Mouse (Mus musculus): ENCODE measurements around the gene Arid5a.
A peak's percentile ranks its signal among the peaks of the same experiment; 100 is the strongest.

Gene Arid5a

DNA sequence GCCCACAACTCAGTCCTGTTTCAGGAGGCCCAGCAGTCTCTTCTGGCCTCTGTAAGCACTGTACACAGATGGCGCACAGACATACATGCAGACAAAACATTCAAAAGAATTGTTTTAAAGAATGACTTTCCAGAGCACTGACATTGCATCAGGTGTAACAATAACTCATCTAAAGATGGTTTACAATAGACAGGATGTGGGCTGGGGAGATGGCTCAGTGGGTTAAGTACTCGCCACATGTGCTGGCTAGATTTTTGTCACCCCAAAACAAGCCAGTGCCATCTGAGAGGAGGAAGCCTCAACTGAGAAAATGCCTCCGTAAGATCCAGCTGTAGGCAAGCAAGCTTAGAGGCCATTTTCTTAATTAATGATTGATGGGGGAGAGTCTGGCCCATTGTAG is 13.1 kb upstream of the Arid5a start:
- DNase-seq (ENCODE audit: low spot score in 2 of 2): no peak

DNA sequence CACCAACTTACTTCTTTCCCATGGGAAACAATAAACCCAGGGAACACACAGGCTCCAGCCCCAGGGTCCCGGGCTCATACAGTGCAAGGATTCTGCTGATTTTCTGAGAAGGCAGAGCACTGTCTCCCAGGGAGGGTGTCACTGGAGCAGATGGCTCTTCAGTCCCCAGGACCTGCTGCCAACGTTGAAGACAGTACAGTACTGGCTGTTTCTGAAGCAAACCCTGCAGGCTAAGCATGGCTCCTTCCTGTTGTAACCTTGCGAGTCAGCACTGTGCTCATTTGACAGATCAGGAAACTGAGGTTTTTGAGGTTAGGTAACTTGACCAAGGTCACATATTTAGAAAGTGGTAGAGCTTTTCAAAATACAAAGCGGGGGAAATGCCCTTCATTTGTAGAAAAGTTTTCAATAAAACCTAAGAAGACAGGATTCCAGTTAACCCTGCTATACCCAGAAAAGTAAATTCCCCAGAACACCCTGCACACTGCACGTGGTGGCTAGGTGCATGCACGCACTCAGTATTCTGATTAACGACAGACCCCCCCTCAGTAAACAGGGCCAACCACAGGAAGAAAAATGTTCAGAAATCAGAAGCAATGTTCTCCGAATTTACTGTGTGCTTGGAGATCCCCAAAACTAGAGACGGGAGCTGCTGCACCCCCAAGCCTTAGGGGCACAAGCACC is 10.9 kb upstream of the Arid5a start:
- no peak for DNase-seq (ENCODE audit: low spot score in 2 of 2)

DNA sequence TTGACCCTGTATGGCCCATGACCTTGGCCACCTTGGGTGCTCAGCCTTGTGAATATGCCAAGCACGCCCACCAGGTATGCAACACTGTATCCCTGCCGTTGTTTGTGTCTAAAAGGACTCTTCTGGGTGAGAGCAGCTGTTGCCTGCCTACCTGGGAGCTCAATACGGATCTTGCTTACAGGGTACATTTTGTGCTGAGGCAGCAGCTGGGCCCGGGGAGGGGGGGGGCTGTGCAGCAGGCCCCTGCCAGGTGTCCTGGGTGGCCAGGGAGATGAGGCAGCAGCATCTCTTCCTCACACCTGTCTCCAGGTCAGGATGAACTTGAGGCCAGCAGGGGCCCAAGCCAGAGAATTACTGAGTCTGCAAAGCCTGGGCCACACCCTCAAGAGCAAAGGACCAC is 9.4 kb upstream of the Arid5a start:
- no peak for DNase-seq (ENCODE audit: low spot score in 2 of 2)

DNA sequence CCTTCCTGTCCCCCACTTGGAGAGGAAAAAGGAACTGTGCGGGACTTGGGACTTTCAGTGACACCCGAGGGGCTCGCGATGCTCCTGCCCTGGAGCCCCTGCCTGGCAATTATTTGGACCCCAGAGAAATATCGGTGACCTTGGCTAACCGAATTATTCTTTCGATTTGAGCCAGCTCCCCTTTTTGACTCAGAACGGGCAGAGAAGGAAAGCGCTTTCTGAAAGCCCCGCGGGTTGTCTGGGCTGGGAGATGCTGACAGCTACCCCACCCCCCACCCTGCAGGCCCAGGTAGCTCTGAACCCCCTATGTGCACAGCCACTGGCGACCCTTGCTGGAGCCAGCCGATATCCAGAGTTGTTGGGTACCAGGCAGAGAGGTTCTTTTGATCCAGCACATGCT is 8.4 kb upstream of the Arid5a start:
- no peak for DNase-seq (ENCODE audit: low spot score in 2 of 2)

DNA sequence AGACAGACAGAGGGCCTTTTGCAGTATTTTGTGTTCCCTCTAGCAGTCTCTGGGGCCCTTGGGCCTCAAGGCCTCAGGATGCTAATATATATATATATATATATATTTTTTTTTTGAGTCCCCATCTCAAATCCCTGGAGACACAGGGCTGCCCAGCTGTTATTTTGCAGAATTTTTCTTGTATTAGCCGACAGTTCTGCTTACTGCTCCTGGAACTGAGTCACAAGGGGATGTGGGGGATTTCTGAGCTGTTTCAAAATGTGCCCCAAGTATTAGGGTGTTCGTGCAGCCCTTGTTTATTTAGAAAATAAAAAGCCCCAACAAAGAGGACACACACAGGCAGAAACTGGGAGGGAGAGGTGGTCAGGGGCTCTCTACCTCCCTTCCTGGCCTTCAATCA is 7.9 kb upstream of the Arid5a start:
- no peak for DNase-seq (ENCODE audit: low spot score in 2 of 2)

DNA sequence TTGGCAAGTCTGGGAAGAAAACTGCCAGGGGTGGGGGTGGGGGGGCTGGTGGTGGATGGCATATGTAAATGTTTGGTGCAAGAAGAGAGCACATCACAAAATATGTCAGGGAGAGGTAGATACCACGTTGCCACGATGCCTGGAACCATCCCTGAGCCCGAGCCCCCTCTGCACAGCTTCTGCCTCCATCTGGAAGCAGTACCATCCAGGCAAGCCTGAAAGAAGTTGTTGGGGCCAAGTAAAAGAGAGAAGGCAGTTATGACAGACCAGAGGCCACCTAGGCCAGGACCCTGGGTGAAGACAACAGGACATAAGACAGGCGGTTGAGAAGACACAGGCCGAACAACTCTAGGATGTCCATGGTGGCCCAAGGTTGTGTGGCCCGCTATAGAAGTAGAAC is 7.0 kb upstream of the Arid5a start:
- no peak for DNase-seq (ENCODE audit: low spot score in 2 of 2)

DNA sequence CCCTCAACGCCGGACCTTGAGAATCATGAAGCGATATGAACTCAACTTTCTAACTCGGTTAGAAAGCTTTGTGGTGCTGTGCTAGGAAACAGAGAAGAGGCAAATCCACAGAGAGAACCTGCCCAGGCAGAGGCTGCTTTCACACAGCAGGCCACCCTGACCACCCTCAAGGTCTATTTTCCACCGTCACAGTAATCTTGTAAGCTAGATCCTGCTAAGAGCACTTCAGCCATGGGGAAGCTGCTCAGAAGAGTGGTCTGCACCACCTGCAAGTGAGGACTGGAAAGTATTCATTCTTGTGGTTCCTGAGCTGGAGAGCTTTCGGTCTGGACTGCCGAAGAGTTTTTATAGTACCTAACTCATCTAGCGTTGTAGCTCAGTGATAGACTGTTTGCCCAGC is 5.3 kb upstream of the Arid5a start:
- no peak for DNase-seq (ENCODE audit: low spot score in 2 of 2)

DNA sequence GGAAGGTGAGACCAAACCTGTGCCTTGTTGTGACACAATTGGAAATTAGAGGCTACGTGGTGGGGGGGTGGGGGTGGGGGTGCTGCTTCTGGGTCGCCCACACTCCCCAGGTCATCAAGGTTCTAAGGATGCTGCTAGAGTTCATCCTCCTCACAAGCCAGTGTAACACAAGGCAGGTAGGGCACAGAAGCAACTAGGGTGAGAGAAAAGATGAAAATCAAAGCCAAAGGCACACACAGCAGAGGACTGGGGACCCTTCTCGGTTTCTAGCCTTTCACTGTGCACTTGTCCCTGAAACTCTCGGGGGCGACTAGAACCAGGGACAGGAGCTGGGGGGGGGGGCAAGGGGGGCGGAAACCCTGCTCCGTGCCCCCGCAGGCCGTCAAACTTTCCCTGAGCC is 4.6 kb upstream of the Arid5a start:
- no peak for DNase-seq (ENCODE audit: low spot score in 2 of 2)

DNA sequence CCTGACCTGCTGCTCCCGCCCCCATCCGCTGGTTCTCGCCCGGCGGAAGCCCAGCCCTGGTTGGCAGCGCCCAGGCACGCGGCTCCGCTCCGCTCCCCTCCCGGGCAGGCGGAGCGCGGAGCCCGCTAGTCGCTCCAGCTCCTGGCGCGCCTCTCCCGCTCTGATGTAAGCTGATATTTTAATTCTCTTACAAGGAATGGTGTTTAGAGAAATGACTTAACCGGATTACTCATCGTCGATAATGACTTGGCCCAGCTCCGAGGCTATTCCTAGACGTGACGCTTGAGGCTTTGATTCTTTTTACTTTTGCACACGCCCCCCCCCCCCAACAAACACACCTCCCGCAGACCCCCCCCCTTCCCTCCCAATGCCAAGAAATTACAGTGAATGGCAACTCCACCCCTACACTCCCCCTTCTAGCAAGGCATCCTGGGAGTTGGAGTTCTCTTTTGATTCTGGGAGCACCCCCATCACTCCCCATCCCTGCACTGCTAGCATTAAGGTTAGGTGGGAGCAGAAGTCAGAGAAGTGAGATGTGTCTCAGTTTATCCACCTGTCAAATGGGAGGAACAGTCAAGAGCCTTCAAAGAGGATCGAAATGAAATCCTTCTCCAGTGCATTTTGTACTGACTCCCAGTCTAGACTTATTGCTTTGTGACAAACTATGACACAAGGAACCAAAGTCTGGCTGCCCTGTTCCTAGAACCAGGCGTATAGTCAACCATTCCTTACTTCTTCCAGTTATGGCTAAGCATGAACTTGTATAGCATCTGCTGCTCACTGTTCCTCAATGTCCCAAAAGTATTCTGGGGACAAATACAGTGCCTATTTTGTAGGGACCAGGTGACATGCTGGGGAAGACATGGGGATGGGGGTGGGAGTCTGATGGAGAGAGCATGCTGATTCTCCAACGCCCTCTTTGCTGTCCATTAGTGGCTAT is 3.9 kb upstream of the Arid5a start:
- DNase-seq (ENCODE audit: low spot score in 2 of 2): peak in 1 of 2 experiments; percentile 24

DNA sequence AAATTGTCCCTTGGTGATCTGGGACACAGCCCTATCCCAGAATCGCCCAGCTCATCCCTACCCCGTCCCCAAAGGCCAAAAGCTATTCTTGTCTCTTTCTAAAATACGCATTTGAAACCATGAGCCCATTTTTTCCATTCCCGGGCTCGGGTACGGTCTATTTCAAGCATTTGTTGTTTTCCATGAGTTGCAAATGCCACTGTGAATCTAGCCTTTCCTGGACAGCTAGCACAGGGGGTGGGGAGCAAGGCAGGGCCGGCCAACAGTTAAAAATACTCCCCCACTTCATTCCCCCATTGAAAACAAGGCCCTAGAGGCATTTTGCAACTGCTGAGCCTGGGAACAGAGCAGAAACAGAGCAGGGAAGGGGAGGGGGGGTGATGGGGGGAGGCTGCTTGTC is 2.8 kb upstream of the Arid5a start:
- DNase-seq (ENCODE audit: low spot score in 2 of 2): no peak

DNA sequence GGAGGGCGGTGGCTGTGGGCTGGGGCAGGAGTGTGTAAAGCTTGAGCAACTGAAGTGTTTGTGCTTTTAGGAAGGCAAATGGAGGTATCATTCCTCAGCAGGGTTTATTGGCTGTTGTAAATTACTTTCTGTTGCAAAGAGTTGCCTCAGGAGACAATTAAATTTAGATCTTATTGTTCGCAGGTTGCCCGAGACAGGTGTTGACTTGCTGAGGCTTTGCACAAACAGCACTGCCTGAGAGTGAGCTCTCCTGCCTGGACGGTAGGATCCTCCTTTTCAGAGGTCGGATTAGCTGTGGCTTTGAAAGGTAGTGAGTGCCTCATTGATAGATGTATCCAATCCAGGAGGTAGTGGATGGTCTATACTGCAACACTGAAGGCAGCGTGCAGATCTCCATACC is 1.4 kb upstream of the Arid5a start:
- no peak for DNase-seq (ENCODE audit: low spot score in 2 of 2)

DNA sequence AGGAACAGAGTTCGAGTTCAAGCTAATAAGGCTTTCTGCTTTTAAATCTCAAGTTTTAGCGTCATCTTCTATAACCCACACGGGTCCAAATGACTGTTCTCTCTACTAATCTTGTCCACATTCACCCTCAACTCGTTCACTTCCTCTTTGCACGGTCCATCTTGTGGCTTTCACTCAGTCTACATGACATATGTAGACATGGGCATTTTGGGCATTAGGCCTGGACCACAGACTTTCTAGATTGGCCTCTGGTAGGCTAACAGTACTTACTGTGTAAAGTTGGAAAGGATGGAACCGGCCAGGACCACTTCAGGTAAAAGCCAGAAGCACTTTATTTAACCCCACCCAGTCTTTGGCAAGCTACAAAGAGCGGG is 425 bp upstream of the Arid5a start:
- no peak for DNase-seq (ENCODE audit: low spot score in 2 of 2)

DNA sequence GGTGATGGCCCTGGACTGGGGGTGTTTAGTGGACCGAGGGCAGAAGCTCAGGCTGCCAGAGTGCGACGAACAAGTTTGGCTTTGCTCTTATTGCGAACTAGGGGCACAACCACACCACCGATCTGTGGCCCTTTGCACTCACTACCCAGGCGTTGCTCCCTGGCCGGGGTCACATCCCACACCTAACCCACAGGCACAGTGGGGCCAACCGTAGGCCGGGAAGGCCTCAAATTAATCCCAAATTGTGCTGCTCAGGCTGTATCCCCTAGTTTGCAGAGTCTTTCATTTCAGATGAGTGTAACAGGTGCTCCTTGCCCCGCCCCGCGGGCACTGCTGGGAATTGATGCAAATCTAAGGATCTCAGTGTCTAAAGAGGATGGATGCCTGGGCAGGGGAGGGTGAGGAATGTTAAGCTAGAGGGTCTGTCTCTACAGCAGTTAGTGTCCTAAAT is 943 bp downstream of the Arid5a start:
- DNase-seq (ENCODE audit: low spot score in 2 of 2): no peak

DNA sequence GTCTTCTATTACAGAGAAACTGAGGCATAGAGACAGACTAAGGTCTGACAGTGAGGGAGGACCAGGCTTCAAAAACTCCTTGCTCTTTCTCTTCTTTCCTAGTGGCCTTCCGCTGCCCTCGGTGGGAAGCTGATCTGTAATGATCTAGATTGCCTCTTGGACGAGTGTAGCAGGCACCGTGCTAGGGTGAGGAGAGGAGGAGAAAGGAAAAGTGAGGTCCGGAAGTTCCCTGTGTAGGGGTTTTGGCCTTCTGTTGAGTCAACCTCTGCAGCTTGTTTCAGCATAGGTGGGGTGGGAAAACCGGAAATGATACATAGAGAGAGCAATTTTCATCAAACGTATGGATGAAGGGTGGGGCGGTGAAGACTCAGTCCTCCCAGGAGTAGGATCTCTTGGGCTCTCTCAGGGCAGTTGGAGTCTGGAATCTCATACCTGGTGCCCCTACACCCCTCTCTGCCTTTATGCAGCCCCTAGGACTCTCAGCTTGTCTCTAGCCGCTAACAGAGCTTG is 1.5 kb downstream of the Arid5a start:
- DNase-seq (ENCODE audit: low spot score in 2 of 2): no peak

DNA sequence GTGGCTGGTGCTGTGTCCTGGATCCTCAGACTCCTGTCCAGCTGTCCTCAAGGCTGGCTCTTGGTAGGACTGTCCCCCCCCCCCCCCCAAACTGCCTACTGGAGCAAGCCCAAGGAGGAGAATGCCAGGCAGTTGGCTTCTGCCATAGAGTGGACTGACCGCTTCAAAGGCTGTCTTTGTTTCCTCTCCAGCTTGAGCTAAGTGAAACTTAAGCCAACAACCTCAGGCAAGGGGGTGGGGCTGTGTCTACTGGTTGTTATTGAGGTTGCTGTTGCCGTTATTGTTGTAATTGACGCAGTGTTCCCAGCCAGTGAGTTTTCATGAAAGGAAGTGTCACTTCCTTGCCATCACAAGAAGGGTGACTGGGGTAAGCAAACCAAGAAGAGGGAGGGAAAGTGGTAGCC is 2.0 kb downstream of the Arid5a start:
- peak in 1 of 2 experiments; percentile 35 for DNase-seq (ENCODE audit: low spot score in 2 of 2)

DNA sequence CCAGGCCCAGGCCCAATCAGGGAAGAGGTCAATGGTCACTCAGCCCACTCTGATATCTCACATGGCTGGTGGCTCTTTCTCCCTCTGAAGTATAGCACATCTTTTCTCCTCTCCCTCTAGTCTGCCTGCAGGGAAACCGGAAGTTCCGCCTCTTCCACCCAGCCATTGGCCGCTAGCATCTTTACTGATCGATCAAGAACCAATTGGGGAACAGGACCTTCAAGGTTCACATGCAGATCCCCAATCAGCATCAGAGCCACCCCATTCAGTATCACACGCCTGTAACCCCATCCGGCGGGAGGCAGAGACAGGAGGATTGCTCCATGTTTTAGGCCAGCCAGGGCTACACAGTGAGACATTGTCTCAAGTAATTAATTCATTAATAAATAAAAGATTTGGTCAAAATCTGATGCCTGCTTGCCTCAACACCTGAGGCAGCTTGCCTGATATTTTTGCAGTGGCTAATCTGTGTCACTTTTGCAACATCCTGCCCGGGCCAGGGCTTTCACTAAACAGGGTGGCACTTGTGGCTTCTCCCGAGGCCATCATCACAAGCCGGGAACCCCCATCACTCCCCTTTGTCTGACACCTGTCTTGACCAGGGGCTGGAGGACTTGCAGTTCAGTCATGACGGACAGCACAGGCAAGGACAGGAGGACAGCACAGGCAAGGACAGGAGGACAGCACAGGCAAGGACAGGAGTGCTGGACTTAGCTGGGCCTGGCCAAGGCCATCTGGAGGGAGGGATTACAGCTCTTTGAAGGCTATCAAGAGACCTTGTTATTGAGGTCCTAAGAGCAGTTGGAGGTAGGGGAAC is 7.6 kb downstream of the Arid5a start:
- DNase-seq (ENCODE audit: low spot score in 2 of 2): no peak

DNA sequence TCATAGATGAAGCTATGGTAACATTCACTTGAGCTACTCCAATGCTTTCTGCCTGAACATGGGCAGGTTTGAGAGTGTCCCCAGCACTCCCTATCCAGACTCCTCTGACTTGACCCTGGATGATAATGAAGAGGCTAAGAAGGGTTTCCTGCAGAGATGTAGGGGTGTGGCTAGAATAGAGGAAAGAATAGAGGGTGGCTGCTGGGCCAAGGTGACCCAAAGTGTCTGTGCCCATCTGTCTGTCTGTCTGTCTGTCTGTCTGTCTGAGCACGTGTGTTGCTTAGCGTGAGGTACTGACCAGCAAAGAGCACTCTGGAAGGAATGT is 8.2 kb downstream of the Arid5a start:
- DNase-seq (ENCODE audit: low spot score in 2 of 2): no peak

DNA sequence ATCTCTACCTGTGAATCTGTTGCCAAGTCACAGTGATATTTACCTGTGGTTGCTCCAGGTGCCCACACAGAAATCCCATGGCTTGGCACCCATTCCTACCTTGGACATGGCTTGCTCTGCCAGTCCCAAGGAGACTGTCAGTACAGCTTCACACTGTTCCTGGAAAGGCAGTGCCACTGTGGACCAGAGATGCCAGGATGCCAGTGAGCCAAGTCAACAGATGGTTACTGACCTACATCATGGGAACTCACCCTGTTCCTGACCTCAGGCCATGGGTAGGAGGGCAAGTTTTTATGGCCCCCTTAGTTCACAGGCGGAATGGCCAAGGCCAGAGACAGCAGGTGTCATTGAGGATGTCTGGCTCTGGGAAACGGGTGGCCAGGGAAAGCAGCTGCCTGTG is 13.6 kb downstream of the Arid5a start:
- DNase-seq (ENCODE audit: low spot score in 2 of 2): no peak

DNA sequence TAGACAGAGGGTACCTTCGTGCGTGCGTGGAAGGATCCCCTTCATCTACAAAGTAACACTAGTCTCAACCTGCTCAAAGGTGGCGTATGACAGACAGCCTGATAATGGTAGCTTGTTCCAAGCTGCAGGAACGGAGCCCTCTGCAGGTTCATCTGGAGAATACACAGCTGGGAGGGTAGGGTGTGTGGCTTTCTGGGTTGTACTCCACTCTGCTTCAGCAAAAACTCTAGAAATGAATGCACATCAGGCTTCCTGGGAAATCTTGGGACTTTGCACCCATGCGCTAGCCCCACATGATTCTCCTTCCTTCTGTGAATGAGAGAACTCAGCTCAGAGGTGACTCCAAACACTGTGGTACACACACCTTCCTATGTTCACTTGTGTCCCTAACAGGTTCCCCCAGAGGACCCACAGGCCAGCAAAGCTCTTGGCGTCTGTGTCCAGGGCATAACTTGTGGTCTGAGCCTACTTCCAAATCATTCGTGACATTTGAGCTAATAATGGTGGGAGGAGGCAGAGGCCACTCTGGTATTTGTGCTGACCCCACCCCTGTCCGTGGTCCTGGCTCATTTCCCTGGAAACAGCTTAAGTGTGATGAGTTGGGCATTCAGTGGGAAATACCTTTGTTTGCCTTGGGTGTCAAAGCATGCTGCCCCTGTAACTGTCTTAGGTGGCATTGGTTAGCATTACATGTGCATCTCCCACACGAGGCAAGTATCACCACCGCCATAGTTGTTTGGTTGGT is 14.5 kb downstream of the Arid5a start:
- DNase-seq (ENCODE audit: low spot score in 2 of 2): no peak

DNA sequence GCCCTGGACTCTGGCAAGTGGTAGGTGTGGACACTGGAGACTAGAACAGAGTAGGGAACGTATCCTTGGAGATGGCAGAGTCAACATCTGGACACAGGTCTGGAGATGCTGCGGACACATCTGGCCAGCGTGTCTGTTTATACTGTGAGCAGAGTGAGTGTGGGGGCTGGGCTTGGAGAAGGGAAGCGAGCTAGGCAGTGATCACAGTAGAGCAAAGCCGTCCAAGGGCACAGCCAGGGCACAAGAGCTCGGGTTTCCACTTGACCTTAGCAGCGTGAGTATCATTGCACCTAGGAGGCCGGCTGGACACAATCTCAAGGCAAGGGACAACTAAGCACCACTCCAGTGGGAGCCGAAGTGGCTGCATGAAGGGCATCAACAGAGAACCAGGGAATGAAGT is 15.5 kb downstream of the Arid5a start:
- DNase-seq (ENCODE audit: low spot score in 2 of 2): no peak

DNA sequence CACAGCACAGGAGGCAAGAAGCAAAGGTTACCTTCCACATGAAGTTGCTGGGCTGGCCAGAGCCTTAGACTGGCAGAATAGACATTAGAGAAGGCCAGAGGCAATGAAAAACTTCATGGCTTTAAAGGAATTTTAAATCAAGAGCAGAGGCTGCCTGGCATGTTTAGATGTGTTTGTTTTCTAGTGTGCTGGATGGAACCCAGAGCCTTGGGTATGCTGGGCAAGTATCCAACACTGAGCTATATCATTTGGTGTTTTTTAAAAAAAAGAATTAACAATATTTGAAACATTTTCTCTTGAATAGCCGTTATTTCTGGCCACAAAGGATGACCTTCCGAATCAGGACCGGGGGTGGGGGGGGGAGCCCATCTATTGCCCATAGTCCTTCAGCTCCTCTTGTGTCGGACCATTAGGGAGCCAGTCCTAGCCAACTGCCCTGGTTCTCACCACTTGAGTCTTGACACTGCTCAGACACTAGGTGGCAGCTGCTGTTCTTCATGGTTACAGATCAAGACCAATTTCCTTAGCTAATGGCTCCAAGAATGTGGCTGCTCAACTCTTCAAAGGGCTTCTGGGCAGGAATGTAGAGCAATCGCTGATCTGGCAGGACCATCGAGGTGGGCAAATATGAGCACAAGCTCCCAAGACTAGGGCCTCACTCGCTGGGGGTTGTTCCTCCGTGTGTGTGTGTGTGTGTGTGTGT is 16.4 kb downstream of the Arid5a start:
- peak in 1 of 2 experiments; percentile 36 for DNase-seq (ENCODE audit: low spot score in 2 of 2)
